Mouse (Mus musculus) heart, embryonic 14.5 days (tissue): ENCODE measurements around the gene P2rx5. TPM values are rescaled to one million over a fixed set of nuclear protein-coding genes. Genes with fewer than 3 reads are reported as not detected.

Experiments
- ATAC-seq: fragments of 200-750 bp; cut with Nextera tagmentation; 2 replicates; pipeline ENCODE4 v1.8.0; 2017; ENCODE audit warnings: low read depth, moderate TSS enrichment; ENCODE audit not compliant: insufficient number of reproducible peaks, insufficient read depth, low FRiP score
- H3K27ac ChIP-seq, 2 experiments: fragments of 200-500 bp in 1 of 2; fragments of 300-500 bp in 1 of 2; sonication (generic) in 1 of 2; replicated peaks in 1 of 2; 2 replicates each; pipeline ENCODE4 v1.5.1; 2012 to 2014; ENCODE audit warnings: low read depth in 2 of 2, low read length in 2 of 2, control low read depth in 1 of 2, mild to moderate bottlenecking in 1 of 2, mixed read lengths in 1 of 2; ENCODE audit not compliant: control insufficient read depth in 1 of 2, insufficient read depth in 1 of 2
- H3K27me3 ChIP-seq: fragments of 300-500 bp; sonication (generic); 2 replicates; pipeline ENCODE4 v1.6.1; 2014; ENCODE audit warnings: mild to moderate bottlenecking, low read length, control low read depth; ENCODE audit not compliant: control insufficient read depth, insufficient read depth
- H3K36me3 ChIP-seq: fragments of 300-500 bp; sonication (generic); 2 replicates; pipeline ENCODE4 v1.6.1; 2014; ENCODE audit warnings: mild to moderate bottlenecking, control low read depth, low read length, mixed read lengths; ENCODE audit not compliant: control insufficient read depth, insufficient read depth
- H3K4me1 ChIP-seq, 2 experiments: fragments of 200-500 bp in 1 of 2; fragments of 300-500 bp in 1 of 2; sonication (generic) in 1 of 2; 2 replicates each; pipeline ENCODE4 v1.6.1; 2012 to 2014; ENCODE audit warnings: low read length in 2 of 2, control low read depth in 1 of 2, mixed read lengths in 1 of 2; ENCODE audit not compliant: control insufficient read depth in 2 of 2, insufficient read depth in 2 of 2
- H3K4me2 ChIP-seq: fragments of 300-500 bp; sonication (generic); 2 replicates; pipeline ENCODE4 v1.6.1; 2014; ENCODE audit warnings: mild to moderate bottlenecking, low read length
- H3K4me3 ChIP-seq, 2 experiments: fragments of 200-500 bp in 1 of 2; fragments of 300-500 bp in 1 of 2; sonication (generic) in 1 of 2; 2 replicates each; pipeline ENCODE4 v1.5.1; 2012 to 2014; ENCODE audit warnings: low read length in 2 of 2, mild to moderate bottlenecking in 2 of 2, control low read depth in 1 of 2, low read depth in 1 of 2, moderate library complexity in 1 of 2; ENCODE audit not compliant: control insufficient read depth in 1 of 2, insufficient read depth in 1 of 2
- H3K9ac ChIP-seq: fragments of 300-500 bp; sonication (generic); 2 replicates; pipeline ENCODE4 v1.6.1; 2014; ENCODE audit warnings: mild to moderate bottlenecking, low read length
- H3K9me3 ChIP-seq: fragments of 300-500 bp; sonication (generic); 2 replicates; pipeline ENCODE4 v1.6.1; 2016; ENCODE audit warnings: low read length, control low read depth; ENCODE audit not compliant: control insufficient read depth
- WGBS: fragments of 180-500 bp; shearing (Covaris S2); extraction: QIAGEN DNeasy Blood & Tissue Kit; methylation state at CpG from one replicate; pipeline ENCODE4 v1.1.7; 2014; 5-methylcytosine and 5-hydroxymethylcytosine counted together
- polyA plus RNA-seq: library from polyadenylated mRNA; unstranded; fragments of >200 nt; fragmentation: Nextera tagmentation; extraction: Ambion mirVana; gene quantifications from 2 replicates; pipeline ENCODE4 v1.2.1, GENCODE M21; 2014

The P2rx5 gene
- polyA plus RNA-seq, 1 experiment from 2014 or later = 1.3 TPM

- H3K4me2 ChIP-seq = no peak overlapping the region
- peaks cover 42% of the 10 kb centered on the region for H3K36me3 ChIP-seq
- H3K27ac ChIP-seq = no peak overlapping the region
- no peaks in the 10 kb centered on the region for H3K27me3 ChIP-seq
- peaks cover 0 to 8% of the 10 kb centered on the region in 2 experiments; a peak in 2 of 4 replicates for H3K4me1 ChIP-seq
- H3K9ac ChIP-seq = no peak overlapping the region
- WGBS = 66% methylated on average over 2 of the region's 2 CpGs
- H3K9me3 ChIP-seq = no peaks in the 10 kb centered on the region
- no peak for ATAC-seq
- no peak overlapping the region for H3K4me3 ChIP-seq
Observed at GRCm38 (mm10) chr11:73194444-73194843, 34.2 kb downstream of the P2rx5 start.

GRCm38 (mm10) chr11:73198190-73198589 is 38.0 kb downstream of the P2rx5 start:
- peaks cover 14% of the 10 kb centered on the region; the same call in 1 of the 2 replicates for H3K36me3 ChIP-seq
- peak overlapping the region; percentile 55 to 81 for H3K4me3 ChIP-seq
- H3K9me3 ChIP-seq = no peaks in the 10 kb centered on the region
- H3K9ac ChIP-seq = peak overlapping the region; percentile 87
- H3K27ac ChIP-seq = no peak overlapping the region
- peak overlapping the region; percentile 98 for H3K4me2 ChIP-seq
- 2% methylated on average over 1 of the region's 1 CpGs for WGBS
- ATAC-seq = no peak
- no peaks in the 10 kb centered on the region for H3K27me3 ChIP-seq
- peaks cover 0 to 8% of the 10 kb centered on the region in 2 experiments; a peak in 2 of 4 replicates for H3K4me1 ChIP-seq

- H3K27ac ChIP-seq = peak within 1 kb of the TSS in 1 of 2 experiments; percentile 55; a peak in 1 of 4 replicates
- WGBS = under 1% methylated on average over 22 of the region's 22 CpGs
- peak within 1 kb of the TSS; percentile 98 for H3K4me2 ChIP-seq
- H3K27me3 ChIP-seq = no peaks in the 10 kb centered on the region
- H3K9me3 ChIP-seq = no peaks in the 10 kb centered on the region
- H3K4me1 ChIP-seq = peaks cover 0 to 8% of the 10 kb centered on the region in 2 experiments; a peak in 2 of 4 replicates
- H3K9ac ChIP-seq = peak within 1 kb of the TSS; percentile 87
- ATAC-seq = peak; percentile 94
- peaks cover 14% of the 10 kb centered on the region; the same call in 1 of the 2 replicates for H3K36me3 ChIP-seq
- H3K4me3 ChIP-seq = peak within 1 kb of the TSS; percentile 55 to 81
Observed at GRCm38 (mm10) chr11:73198603-73199229, 38.5 kb downstream of the P2rx5 start, which contains the start of gene Ctns. Ctns (minus strand) TSS chr11:73199042.

- under 1% methylated on average over 32 of the region's 32 CpGs for WGBS
- H3K9me3 ChIP-seq = no peaks in the 10 kb centered on the region
- peak within 1 kb of the TSS; percentile 55 to 81 for H3K4me3 ChIP-seq
- peaks cover 14% of the 10 kb centered on the region; the same call in 1 of the 2 replicates for H3K36me3 ChIP-seq
- H3K27ac ChIP-seq = peak within 1 kb of the TSS in 1 of 2 experiments; percentile 55; a peak in 1 of 4 replicates
- peak within 1 kb of the TSS; percentile 87 for H3K9ac ChIP-seq
- H3K4me2 ChIP-seq = peak within 1 kb of the TSS; percentile 98
- H3K4me1 ChIP-seq = peaks cover 0 to 8% of the 10 kb centered on the region in 2 experiments; a peak in 2 of 4 replicates
- no peaks in the 10 kb centered on the region for H3K27me3 ChIP-seq
- ATAC-seq = peak; percentile 98
Observed at GRCm38 (mm10) chr11:73199230-73199712, 39.0 kb downstream of the P2rx5 start, which contains the start of gene Shpk. Shpk (plus strand) TSS chr11:73199460.

GRCm38 (mm10) chr11:73199879-73200278 is 39.7 kb downstream of the P2rx5 start:
- WGBS = 3% methylated on average over 12 of the region's 12 CpGs
- Histone ChIP-seq H3K9me3 (no peaks in the 10 kb centered on the region), H3K4me3 (peak overlapping the region; percentile 55 to 81), H3K4me2 (peak overlapping the region; percentile 98), H3K36me3 (peaks cover 14% of the 10 kb centered on the region; the same call in 1 of the 2 replicates), H3K4me1 (peaks cover 0 to 8% of the 10 kb centered on the region in 2 experiments; a peak in 2 of 4 replicates), H3K27ac (no peak overlapping the region), H3K27me3 (no peaks in the 10 kb centered on the region), H3K9ac (peak overlapping the region; percentile 87)
- no peak for ATAC-seq

GRCm38 (mm10) chr11:73201021-73201420 is 40.8 kb downstream of the P2rx5 start:
- peaks cover 3% of the 10 kb centered on the region; the same call in 1 of the 2 replicates for H3K36me3 ChIP-seq
- no peaks in the 10 kb centered on the region for H3K27me3 ChIP-seq
- peaks cover 0 to 8% of the 10 kb centered on the region in 2 experiments; a peak in 2 of 4 replicates for H3K4me1 ChIP-seq
- no peak overlapping the region for H3K9ac ChIP-seq
- no peak overlapping the region for H3K27ac ChIP-seq
- ATAC-seq = no peak
- H3K4me2 ChIP-seq = no peak overlapping the region
- 68% methylated on average over 2 of the region's 2 CpGs for WGBS
- H3K4me3 ChIP-seq = no peak overlapping the region
- no peaks in the 10 kb centered on the region for H3K9me3 ChIP-seq

GRCm38 (mm10) chr11:73201597-73201996 is 41.4 kb downstream of the P2rx5 start:
- Histone ChIP-seq H3K4me2 (no peak overlapping the region), H3K4me3 (no peak overlapping the region), H3K9ac (no peak overlapping the region), H3K36me3 (no peaks in the 10 kb centered on the region), H3K27ac (no peak overlapping the region), H3K4me1 (peaks cover 0 to 8% of the 10 kb centered on the region in 2 experiments; a peak in 2 of 4 replicates), H3K9me3 (no peaks in the 10 kb centered on the region), H3K27me3 (no peaks in the 10 kb centered on the region)
- 38% methylated on average over 4 of the region's 4 CpGs for WGBS
- ATAC-seq = no peak
